Mouse (Mus musculus): Measurements from ENCODE around the gene Zfp706. TPM values are rescaled to one million over a fixed set of nuclear protein-coding genes. Genes with fewer than 3 reads are reported as not detected.
"Not testable (repeated sequence)": the region's sequence is repeated elsewhere in the genome, so short reads cannot be mapped to it uniquely, and the experiment has no call there.

Zfp706 gene
- polyA plus RNA-seq, 3 experiments from 2014 or later = 401 to 459 (median 442) TPM

- no peak for ATAC-seq
Measured at GRCm38 (mm10) chr15:37007959-37008419, 416 bp upstream of the Zfp706 start.

- peak; percentile 19 for ATAC-seq
Measured at GRCm38 (mm10) chr15:37006475-37007164, 953 bp downstream of the Zfp706 start.

DNA sequence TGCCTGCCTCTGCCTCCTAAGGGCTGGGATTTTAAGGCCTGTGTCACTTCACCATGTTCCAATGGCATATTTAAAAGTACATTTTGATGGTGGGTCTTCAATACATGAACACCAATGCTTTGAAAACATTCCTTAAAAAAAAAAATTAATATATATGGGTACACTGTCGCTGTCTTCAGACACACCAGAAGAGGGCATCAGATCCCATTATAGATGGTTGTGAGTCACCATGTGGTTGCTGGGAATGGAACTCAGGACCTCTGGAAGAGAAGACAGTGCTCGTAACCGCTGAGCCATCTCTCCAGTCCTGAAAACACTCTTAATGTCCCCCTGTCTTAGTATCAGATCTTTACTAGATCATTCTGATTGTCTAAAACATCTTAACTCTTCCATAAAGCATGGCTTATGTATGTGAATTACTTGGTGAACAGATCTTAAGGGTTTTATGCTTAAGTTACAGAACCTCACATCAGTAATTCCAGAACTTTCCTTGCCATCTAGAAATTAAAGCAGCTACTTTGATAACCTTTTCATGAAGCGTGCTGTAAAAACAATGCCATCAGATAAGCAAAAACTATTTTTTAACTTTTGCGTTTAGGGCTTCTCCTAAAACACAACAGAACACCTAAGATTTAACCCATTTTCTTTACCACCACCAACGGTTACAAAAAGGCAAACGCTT is 1.6 kb downstream of the Zfp706 start:
- no peak for ATAC-seq

GRCm38 (mm10) chr15:37004858-37005257 is 2.7 kb downstream of the Zfp706 start:
- ATAC-seq = no peak

DNA sequence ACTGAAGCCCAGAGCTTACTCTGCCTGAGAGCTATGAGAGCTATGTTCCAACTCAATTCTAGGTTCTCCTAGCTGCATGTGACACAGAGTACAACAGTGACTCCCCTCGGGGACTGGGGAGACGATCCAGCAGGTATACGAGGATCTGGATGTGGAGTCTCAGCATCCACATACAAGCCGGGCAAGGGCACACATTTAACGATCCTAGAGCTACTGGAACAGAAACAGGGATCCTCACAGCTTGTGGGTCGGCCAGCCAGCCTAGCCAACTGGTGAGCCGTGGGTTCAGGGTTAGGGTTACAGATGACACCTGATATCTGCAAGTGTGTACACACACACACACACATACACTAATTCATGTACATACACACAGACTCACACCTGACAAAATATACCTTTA is 5.3 kb downstream of the Zfp706 start:
- ATAC-seq = no peak

DNA sequence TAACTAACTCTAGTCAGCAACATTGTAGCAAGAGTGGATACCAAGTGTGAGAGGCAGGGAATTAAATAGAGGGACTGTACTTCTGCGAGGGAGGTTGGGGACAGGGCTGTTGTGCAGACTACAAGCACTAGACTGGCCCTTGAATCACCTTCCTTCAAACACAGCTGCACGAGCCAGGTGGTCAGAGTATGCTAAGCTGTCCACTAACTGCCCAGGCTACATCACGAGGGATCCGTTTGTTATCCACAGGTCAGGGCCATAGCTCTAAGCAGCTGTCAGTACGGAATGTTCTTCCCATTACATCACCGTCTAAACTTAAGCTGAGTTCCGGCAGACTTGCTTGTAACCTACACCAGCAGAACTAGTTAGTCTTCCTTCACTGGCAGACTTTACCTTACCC is 8.0 kb downstream of the Zfp706 start:
- ATAC-seq = not testable (repeated sequence)

- no peak for ATAC-seq
Measured at GRCm38 (mm10) chr15:36995166-36995565, 12.4 kb downstream of the Zfp706 start.

DNA sequence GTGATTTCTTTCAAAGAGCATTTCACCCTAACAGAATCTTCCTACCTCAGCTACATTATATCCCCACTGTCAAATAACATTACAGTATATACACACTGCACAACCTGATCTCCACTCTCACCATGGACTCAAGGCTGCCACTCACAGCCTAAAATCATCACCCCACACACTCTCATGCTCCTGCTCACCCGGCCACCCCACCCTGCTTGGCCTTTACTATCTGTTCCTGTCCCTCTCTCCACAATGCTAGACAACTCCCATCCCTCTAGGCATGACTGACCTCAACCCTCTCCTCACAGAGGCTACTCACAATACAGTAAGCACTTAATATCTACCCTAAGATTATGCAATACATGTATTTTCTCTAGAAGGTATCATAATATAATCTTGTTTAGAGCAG is 12.9 kb downstream of the Zfp706 start:
- no peak for ATAC-seq

DNA sequence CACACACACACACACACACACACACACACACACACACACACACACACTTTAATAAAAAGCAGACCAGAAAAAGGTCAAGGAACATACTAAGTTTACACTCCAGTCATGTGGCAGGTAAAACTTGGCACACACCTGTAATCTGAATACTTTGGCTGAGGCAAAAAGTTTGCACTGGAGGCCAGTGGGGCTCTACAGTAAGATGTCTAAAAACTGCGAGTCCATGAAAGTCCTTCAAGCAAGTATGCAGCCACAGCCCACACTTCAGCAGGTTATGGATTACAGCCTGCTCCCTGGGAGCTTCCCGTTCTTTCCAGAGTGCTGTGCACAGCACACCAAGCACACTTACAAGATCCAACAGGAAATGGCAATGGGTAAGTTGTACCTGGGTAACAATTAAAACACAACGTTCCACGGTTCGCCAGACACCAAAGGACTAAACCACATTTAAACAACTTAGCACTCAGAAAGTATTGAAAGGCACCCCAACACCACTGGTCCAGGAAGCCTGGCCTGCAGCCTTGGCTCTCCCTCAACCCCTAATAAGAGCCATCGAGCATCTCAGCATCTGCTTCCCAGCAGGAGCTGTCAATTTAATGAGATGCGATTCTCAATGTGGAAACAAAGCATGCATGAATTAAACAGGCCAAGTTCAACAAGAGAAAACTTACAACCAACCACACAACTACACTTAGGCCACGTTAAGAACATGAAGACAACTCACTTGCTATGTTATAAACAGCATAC is 14.0 kb downstream of the Zfp706 start:
- no peak for ATAC-seq

DNA sequence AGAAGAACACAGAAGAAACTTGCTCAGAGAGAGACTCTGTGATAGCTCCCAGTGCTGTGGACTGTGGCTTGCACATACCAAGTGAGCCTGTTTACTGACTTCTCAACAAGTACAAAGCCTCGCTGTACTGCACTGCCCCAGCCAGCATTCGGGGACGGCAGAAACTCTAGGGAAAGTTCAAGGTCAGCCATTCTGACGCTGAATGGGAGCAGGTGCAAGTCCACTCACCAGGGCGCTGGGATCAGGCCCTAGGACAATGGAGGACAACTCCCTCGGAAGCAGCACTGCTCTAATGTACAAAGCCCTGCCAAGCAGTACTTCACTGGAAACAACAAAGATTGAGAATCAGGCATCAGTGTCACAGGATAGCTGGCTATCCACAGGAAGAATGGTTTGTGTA is 16.2 kb downstream of the Zfp706 start:
- no peak for ATAC-seq

GRCm38 (mm10) chr15:36989922-36990321 is 17.7 kb downstream of the Zfp706 start:
- ATAC-seq = no peak

DNA sequence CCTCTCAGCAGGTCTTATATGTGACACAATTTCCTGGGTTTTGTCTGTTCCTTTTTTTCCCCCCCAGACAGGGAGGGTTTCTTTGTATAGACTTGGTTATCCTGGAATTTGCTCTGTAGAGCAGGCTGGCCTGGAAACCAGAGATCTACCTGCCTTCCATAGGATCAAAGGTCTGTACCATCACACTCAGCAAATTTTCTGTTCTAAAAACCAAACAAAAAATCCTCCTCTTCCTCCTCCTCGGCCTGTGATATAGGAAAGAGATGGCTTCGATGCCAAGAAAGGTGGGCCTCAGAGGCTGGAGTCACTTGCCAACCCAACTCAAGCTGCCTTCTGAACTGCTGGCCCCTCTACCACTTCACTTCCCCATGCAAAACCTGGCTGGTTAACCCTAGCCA is 18.9 kb downstream of the Zfp706 start:
- ATAC-seq = no peak

- ATAC-seq = no peak
Measured at GRCm38 (mm10) chr15:36987976-36988717, 19.4 kb downstream of the Zfp706 start.

DNA sequence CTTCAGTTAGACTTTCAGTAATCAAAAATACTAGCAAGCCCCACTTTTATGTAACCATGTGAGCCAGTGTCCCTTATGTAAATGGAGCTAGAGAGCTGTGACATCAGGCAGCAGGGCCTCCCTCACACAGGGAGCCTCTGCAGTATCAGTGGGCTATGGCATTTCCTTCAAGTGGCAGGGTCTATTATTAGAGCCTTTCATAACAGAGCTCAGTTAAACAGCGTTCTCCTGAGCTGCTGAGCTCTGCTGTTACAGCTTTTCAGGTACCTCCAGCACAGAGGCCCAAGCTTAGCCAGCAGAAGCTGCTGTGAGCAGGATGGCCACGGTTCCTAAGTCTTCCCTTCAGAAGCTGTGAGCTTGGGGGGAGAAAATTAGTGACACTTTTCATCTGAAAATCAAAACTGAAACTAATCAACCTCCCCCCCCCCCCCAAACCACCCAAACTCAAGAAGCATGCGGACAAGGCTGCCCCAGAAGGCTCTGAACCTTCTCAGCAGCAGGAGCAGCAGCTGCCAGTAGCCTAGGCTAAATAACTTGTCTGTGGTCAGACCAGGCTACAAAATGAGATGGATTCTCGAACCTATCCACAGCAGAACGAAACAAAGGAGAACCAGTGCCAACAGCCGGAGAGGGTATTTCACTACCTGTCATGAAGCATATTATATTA is 20.2 kb downstream of the Zfp706 start:
- ATAC-seq = peak; percentile 67

GRCm38 (mm10) chr15:36985567-36985925 is 22.0 kb downstream of the Zfp706 start:
- no peak for ATAC-seq

- no peak for ATAC-seq
Measured at GRCm38 (mm10) chr15:36984921-36985566, 22.5 kb downstream of the Zfp706 start.

- no peak for ATAC-seq
Measured at GRCm38 (mm10) chr15:36983455-36983854, 24.1 kb downstream of the Zfp706 start.

- ATAC-seq = peak; percentile 19
Measured at GRCm38 (mm10) chr15:36980238-36980637, 27.3 kb downstream of the Zfp706 start.

GRCm38 (mm10) chr15:36979488-36980201 is 27.9 kb downstream of the Zfp706 start:
- ATAC-seq = peak; percentile 91

GRCm38 (mm10) chr15:36979159-36979487 is 28.4 kb downstream of the Zfp706 start:
- ATAC-seq = no peak

DNA sequence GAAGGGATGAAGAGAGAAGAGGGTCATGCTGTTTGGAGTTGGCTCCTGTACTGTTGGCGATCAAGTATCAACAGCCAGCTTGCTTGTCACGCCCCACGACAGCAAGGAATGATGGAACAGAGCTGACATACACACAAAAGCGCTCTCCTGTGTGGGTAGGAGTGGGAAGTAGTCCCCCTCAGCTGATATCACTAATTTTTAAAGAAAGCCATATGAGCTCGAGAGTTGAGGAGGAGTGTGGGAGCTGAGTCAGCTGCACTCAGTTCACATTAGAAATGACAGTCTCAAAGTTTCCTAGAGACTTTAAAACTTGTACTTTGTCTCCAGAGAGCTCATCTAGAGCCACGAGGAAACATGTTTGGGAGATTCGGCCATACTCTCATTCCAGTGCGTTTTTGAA is 29.8 kb downstream of the Zfp706 start:
- ATAC-seq = no peak

Data from inflammation-experienced regulatory T-cells, adult 6 months (primary cell).